Mouse (Mus musculus): ENCODE measurements at regions not wholly inside any gene's neighbourhood (a gene's known extent, or its start where the extent isn't known, plus 50 kb on each side); places are given as distances from the start of the nearest gene placed in this dataset.
"Not testable (repeated sequence)": the region's sequence is repeated elsewhere in the genome, so short reads cannot be mapped to it uniquely, and the experiment has no call there.

DNA sequence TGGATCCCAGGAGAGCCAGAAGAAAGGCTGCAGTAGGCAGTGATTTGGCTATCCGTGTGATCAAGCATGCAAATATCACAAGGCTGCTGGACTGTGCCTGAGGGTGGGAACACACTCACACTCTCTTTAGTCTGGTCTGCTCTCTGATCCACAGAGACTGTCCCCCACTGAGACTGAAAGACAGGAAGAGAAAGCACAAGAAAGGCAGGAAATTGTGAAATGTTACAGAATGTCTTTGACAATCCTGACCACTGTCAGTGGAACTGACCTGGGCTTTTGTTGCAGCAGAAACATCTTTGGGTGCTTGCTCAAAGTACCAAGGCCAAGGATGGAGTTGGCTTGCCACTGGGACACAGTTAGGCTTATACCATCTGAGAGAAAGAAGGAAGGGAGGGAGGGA, 52.3 kb upstream of the Gpd2 start:
- no peak for DNase-seq (ENCODE audit: extremely low spot score)

DNA sequence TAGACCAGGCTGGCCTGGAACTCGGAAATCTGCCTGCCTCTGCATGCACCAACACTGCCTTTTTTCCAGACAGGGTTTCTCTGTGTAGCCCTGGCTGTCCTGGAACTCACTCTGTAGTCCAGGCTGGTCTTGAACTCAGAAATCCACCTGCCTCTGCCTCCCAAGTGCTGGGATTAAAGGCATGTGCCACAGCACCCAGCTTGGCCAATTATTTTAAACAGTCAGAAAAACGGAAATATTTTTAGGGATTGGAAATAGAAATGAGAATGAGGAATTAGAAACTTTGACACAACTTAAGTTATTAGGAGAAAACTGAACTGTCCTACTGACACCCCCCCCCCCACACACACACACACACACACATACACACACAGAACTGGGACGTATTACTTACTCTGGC, 54.3 kb upstream of the Gpd2 start:
- DNase-seq (ENCODE audit: extremely low spot score), result not testable (repeated sequence)

DNA sequence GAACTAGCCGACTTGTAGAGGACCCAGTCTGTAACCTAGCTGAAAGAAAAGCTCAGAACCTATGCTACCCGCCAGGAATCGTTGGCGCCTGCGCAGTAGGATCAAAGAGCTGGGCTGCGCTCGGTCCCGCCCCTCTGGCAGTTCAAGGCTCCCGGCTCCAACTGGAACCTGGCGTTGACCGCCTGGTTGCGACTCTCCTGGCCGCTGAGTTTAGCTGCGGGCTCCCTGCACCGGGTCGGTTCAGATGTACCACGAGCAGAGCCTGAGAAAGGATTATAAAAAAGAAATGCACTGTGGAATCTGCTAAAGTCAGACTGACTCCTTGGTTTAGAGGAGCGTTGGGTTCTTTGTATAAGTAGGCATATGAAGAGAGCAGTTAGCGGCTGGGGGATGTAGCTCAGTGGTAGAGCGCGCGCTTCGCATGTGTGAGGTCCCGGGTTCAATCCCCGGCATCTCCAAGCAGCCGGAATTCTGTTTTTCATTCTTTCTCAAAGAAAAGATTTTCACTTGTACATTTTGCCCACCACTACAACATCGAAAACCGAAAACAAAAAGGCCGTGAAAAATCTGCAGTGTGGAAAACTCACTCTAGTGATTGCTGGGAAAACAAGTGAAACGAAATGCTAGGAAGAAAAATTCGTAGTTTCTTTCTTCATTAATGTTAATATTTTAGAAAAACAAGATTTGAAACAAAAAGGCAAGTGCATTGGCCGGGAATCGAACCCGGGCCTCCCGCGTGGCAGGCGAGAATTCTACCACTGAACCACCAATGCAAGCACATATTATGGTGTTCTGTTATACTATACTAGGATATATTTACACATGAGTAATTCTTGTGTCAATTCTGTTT, 55.5 kb upstream of the Gpd2 start:
- DNase-seq (ENCODE audit: extremely low spot score), result peak; percentile 95

DNA sequence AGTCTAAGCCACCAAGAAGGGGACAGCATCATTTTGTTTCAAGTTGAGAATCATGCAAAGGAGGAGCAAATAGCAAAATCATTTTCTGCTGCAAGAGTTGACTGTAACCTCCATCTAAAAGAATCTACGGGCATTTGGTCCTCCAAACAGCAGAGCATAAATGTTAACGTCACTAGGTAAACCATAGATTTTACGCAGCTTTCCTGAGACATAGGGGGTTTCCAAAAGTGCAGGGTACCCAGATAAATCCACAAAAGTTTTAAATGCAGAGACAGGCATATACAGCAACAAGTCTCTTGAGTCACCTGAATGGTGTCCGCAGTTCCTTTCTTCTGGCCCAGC, 56.1 kb upstream of the Gpd2 start:
- no peak for DNase-seq (ENCODE audit: extremely low spot score)

DNA sequence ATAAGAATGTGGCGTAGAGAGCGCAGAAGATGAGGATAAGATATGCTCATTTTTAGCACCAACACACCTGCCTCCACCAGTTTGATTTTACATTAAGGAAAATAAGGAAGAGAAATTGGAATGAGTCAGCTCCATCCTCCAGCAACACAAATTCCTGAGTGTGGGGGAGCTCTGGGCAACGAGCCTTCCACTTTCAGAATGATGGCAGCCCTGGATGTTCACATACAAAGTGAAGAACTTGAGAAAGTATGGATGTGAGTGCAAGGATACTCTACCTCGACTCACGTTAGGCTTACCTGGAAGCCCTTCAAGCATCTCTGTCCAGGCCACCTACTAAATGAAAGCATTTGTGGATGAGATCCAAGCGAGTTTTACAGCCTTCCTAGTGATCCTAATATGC, 54.3 kb upstream of the Nr4a2 start:
- DNase-seq (ENCODE audit: extremely low spot score), result no peak

DNA sequence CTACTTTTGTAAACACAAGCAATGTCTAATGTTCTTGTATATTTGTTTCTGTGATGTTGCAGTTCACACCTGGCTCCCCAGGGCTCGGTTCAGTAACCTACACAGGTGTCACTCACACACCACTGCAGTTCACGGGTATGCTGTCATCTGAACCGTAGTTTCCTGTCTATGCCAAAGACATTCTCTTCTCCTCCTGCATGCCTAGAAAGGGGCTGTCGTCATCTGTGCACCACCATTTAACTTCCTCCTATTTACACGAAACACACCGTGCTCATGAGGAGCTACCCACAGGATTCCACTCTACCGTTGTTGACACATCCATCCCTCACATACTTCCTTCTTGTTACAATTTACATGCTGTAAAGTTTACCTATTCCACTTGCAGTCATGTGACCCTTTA, 52.7 kb upstream of the Nr4a2 start:
- DNase-seq (ENCODE audit: extremely low spot score), result no peak

DNA sequence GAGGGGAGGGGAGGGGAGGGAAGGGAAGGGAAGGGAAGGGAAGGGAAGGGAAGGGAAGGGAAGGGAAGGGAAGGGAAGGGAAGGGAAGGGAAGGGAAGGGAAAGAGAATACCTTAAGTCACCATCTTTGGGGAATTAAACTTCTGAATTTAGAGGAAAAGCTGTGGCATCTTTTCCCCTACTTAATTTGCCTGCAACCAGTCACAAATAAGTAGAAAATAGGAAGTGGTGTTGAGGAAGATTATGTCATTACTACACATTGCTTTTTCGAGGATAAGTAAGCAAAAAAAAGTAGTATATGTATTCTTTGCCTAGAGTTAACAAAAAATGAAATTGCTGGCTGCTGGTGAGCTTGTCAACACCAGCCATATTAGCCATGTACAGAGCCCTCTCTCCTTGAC, 51.4 kb upstream of the Nr4a2 start:
- no peak for DNase-seq (ENCODE audit: extremely low spot score)

Measured in embryo, embryonic 9.5 days (tissue).